Mouse (Mus musculus) embryonic fibroblast, embryonic 13.5 days (primary cell): ENCODE measurements at regions not wholly inside any gene's neighbourhood (a gene's known extent, or its start where the extent isn't known, plus 50 kb on each side); places are given as distances from the start of the nearest gene placed in this dataset.
A peak's percentile ranks its signal among the peaks of the same experiment; 100 is the strongest.
"Not testable (repeated sequence)": the region's sequence is repeated elsewhere in the genome, so short reads cannot be mapped to it uniquely, and the experiment has no call there.

ENCODE experiments used
- H3K27ac ChIP-seq: 2 replicates; pipeline ENCODE4 v1.5.1; 2012; ENCODE audit warnings: low read length, control low read depth, inconsistent platforms; ENCODE audit not compliant: insufficient read depth
- H3K4me1 ChIP-seq: 2 replicates; pipeline ENCODE4 v1.6.1; 2011; ENCODE audit warnings: low read length; ENCODE audit not compliant: control insufficient read depth, insufficient read depth
- H3K4me3 ChIP-seq: 2 replicates; pipeline ENCODE4 v1.5.1; 2011; ENCODE audit warnings: mild to moderate bottlenecking, control low read depth, low read length; ENCODE audit not compliant: insufficient read depth
- CTCF ChIP-seq: IDR thresholded peaks from 2 replicates; pipeline ENCODE4 v1.5.1; 2011; ENCODE audit warnings: mild to moderate bottlenecking, control low read depth, low read length, moderate library complexity, borderline replicate concordance; ENCODE audit not compliant: insufficient read depth
- POLR2A ChIP-seq: IDR thresholded peaks from 2 replicates; pipeline ENCODE4 v1.6.1; 2011; ENCODE audit warnings: low read depth, mild to moderate bottlenecking, control low read depth, low read length, moderate library complexity

DNA sequence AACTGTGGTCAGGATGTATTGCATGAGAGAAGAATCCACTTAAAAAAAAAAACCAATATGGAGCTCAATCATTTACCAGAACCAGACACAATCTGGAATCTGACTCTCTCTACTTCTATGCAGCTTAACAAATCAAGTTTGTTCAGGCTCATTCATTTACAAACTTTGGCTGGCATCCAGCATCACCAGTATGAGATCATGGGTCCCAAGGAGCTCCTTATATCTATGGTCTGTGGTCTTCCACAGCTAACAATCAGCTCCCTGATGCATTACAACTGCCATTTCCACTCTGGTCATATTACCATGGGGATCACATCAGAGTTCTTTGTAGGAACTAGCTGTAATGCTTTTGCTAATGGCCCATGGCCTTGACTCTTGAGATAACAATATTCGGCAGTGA, 277.7 kb upstream of the AI593442 start:
- Histone ChIP-seq H3K4me1 (no peaks in the 10 kb centered on the region), H3K4me3 (no peak overlapping the region), H3K27ac (no peak overlapping the region)
- TF ChIP-seq CTCF = no peak

DNA sequence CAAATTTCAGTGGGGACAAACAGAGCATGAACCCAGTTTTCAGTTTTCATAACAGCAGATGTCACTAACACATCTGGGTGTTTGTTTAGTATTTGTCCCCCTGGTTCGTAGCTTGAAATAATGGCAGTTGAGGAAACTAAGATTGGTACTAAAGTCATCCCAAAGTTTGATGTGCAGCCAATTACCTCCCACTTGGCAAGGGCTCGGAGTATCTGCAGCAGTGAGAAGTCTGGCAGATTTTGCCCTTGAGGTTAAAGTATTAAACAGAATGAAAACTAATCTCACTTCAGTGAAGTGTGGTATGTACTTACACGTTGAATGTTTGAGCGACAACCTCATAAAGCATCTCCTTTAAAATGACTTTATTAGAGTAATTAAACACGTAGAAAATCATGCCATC, 264.5 kb upstream of the AI593442 start:
- no peaks in the 10 kb centered on the region for H3K4me1 ChIP-seq
- no peak overlapping the region for H3K27ac ChIP-seq
- H3K4me3 ChIP-seq = no peak overlapping the region
- TF ChIP-seq POLR2A (no peak), CTCF (no peak)

DNA sequence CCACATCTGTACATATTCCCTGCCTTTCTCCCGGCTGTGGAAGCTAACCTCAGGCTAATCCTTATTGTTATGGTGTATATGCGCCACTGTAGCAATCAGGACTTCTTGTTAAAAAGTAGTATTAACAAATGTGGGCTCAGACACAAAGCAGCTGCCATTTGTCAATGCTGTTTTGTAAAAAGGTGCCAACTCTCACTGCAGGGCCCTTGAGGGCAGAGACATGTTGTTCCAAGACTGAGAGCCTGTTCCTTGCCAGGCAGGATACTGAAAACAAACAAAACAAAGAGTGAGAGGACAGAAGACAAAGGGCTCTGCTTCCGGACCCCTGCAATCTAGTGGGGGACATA, 262.0 kb upstream of the AI593442 start:
- H3K27ac ChIP-seq = no peak overlapping the region
- no peak overlapping the region for H3K4me3 ChIP-seq
- TF ChIP-seq CTCF = no peak
- TF ChIP-seq POLR2A = no peak
- no peaks in the 10 kb centered on the region for H3K4me1 ChIP-seq

DNA sequence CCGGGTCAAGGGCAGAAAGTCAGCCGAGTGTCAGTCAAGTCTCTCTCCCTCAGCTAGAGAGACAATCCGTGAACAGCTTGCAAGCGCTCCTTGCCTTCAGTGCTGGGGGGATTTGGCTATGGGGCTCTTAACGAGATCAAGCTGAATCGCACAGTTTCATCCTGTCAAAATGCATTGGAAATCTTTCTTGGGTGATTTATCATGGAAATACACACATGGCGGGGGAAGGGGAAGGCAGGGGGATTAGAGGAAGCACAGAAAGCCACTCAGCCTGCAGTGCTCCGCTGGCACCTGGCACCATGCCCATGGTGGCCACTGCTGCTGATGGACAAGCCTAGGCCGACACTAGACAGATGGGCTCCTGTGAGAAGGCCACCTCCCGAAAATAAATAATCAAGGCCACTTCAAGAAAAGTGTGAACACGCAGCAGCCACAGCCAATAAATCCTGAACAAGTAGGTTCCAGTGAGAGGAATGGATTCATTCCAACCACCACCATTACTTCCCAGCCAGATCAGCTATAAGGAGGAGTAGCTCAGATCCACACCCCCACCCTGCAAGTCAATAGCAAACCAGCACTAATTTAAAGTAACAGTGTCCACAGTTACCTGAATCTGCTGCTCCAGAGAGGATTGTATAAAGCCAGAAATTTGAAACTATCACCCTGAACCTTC, 261.5 kb upstream of the AI593442 start:
- Histone ChIP-seq H3K27ac (no peak overlapping the region), H3K4me1 (no peaks in the 10 kb centered on the region), H3K4me3 (no peak overlapping the region)
- TF ChIP-seq POLR2A (no peak), CTCF (no peak)

DNA sequence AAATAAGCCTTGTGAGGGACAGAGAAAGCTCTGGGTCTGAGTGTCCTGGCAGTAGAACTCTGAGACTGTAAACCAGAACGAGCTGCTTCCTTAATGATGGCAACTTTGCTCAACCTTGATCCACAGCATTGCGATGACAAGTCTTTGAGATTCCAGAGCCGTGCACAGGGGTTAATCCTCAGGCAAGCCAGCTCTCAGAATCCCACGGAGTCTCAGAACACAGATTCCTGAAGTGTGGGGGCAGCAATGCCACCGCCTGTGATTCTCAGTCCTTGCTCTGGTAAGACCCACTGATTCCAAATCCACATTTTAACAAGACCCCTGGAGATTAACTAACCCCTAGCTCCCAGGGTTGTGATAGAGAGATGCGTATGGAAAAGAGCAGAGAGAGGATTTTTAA, 255.5 kb upstream of the AI593442 start:
- TF ChIP-seq CTCF = no peak
- TF ChIP-seq POLR2A = no peak
- Histone ChIP-seq H3K27ac (no peak overlapping the region), H3K4me3 (no peak overlapping the region), H3K4me1 (no peaks in the 10 kb centered on the region)

DNA sequence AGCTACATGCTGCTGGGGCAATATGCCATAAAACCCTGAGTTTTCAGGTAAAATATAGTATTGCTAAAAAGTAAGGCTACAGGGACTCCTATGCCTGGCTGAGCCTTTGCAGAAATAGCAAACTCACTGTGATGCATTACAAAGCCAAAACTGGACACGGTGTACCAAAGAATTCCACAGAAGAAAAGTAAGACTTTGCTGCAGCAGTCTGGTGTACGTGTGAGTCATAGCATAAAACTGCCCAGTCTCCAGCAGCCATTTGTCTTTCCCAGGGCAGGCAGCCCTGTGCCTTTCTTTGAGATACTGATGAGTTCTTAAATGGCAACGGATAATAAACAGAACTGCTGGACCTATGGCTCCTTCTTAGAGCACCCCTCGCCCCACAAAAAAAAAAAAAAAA, 237.9 kb upstream of the AI593442 start:
- Histone ChIP-seq H3K27ac (peak overlapping the region; percentile 28; the same call in 1 of the 2 replicates), H3K4me1 (no peaks in the 10 kb centered on the region), H3K4me3 (no peak overlapping the region)
- TF ChIP-seq CTCF = no peak
- TF ChIP-seq POLR2A = no peak

DNA sequence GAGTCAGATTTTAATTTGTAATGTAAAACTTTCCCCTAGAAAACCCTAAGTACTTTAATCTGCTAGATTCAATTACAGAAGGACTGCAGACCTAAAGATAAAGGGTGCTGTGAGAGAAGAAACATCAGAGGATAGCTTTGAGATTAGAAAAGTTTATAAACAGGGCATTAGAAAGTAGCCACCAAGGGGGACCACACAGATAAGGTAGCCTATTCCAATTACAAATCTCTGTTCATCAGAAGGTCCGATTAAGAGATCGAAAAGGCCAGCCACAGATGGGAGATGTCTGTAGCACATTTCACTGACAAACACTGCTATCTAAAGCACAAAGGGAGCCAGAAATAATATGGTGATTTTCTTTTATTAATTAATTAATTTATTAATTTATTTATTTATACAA, 209.1 kb upstream of the AI593442 start:
- H3K27ac ChIP-seq, H3K4me1 ChIP-seq: not testable (repeated sequence)

DNA sequence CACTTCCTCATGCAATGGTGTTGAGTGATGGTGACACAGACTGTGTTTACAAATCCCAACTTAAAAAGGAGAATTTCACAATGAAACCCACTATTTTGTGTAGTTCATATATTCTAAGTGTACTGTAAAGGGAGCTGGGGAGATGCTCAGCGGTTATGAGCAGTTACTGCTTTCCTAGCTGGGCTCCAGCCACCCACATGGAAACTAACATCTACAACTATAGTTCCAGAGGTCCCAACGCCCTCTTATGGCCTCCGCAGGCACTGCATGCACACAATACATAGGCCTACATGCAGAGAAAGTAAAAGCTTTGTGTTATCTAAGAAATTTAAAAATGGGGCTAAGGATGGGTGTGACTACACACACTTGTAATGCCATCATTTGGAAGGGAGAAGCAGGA, 208.4 kb upstream of the AI593442 start:
- H3K27ac ChIP-seq, H3K4me1 ChIP-seq, H3K4me3 ChIP-seq: not testable (repeated sequence)

More for the DNA sequence above, 209.1 kb upstream of the AI593442 start:
- not testable (repeated sequence) for H3K4me3 ChIP-seq

DNA sequence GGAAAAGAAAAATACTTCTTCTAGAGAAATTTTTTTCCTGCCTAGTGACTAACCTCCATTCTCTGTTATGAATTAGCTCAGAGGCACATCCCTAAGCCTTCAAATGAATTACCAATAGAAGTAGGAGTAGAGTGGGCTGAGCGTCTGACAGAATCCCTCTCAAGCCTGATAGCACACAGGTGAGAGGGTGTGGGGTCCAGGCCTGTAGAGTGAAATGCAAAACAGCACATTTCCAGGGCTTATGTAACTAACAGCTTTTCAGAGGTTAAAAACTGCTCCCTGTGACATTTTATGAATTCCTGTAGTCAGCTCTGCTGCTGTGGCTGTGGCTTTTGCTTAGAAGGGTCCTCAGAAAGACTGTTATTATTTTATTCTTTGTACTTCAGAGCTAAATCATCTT, 187.7 kb upstream of the AI593442 start:
- Histone ChIP-seq H3K4me1 (no peaks in the 10 kb centered on the region), H3K4me3 (no peak overlapping the region), H3K27ac (no peak overlapping the region)
- no peak for TF ChIP-seq CTCF
- no peak for TF ChIP-seq POLR2A

DNA sequence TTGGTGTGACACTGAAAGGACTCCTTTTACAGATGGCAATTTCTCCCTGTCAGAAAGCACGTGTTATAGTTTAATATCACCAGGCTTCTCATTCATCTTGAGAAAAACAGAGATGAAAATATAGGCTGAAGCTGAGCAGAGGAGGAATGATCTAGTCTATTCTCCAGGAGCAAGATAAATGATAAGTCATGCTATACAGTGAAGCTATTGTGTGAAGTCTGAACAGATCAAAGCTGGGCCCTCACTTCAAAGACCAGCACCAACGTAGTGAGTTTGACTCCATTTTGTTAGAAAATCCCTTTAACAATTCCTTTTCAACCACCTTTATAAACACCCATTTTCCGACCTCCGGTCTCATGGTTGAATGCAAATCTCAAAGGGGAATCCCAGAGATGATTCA, 180.7 kb upstream of the AI593442 start:
- H3K4me3 ChIP-seq = no peak overlapping the region
- no peak for TF ChIP-seq POLR2A
- no peak for TF ChIP-seq CTCF
- no peak overlapping the region for H3K27ac ChIP-seq

DNA sequence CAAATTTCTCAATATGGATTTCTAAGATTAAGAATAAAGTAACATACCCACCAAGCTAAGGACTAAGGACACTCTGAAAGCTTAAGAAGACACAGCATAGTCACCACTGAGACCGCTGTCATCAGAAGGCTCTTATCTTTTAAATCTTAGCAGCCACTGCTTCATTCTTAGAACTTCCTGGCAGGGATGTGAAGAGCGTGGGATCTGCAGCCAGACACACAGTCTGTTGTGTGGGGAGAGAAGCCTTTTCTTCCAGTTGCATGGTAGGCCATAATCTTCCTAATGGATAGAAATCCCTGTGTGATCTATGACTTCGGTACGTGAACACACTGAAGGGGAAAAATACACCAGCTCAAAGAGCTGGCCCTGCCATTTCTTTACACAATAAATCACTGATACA, 178.8 kb upstream of the AI593442 start:
- Histone ChIP-seq H3K4me1 (no peaks in the 10 kb centered on the region), H3K4me3 (no peak overlapping the region), H3K27ac (no peak overlapping the region)
- no peak for TF ChIP-seq CTCF
- no peak for TF ChIP-seq POLR2A

More for the DNA sequence above, 180.7 kb upstream of the AI593442 start:
- H3K4me1 ChIP-seq = no peaks in the 10 kb centered on the region
